Mouse (Mus musculus): ENCODE measurements at regions not wholly inside any gene's neighbourhood (a gene's known extent, or its start where the extent isn't known, plus 50 kb on each side); places are given as distances from the start of the nearest gene placed in this dataset.

GRCm38 (mm10) chr2:19714025-19714424, 56.5 kb downstream of the Otud1 start:
- peak; percentile 80 for ATAC-seq (ENCODE audit: insufficient read depth)
- Histone ChIP-seq H3K4me2 (no peak overlapping the region), H3K9me3 (replicated peaks) (no peaks in the 10 kb centered on the region), H3K4me1 (replicated peaks) (peaks cover 15% of the 10 kb centered on the region), H3K27ac (replicated peaks) (no peak overlapping the region), H3K36me3 (replicated peaks) (no peaks in the 10 kb centered on the region), H3K9ac (no peak overlapping the region), H3K4me3 (replicated peaks) (no peak overlapping the region), H3K27me3 (no peaks in the 10 kb centered on the region)
- 20% methylated on average over 3 of the region's 3 CpGs for whole genome bisulfite sequencing (ENCODE audit: insufficient replicate concordance)

GRCm38 (mm10) chr2:19715564-19716238, 58.1 kb downstream of the Otud1 start:
- no peak overlapping the region for H3K9ac ChIP-seq
- 13% methylated on average over 11 of the region's 11 CpGs for WGBS (ENCODE audit: insufficient replicate concordance)
- no peak overlapping the region for H3K27ac ChIP-seq (replicated peaks)
- ATAC-seq (ENCODE audit: insufficient read depth): 0 out of 2 replicates have a peak, but pooled peaks have one; percentile 31
- peak overlapping the region; percentile 46 for H3K4me2 ChIP-seq
- peaks cover 15% of the 10 kb centered on the region for H3K4me1 ChIP-seq (replicated peaks)
- no peak overlapping the region for H3K4me3 ChIP-seq (replicated peaks)
- H3K9me3 ChIP-seq (replicated peaks): no peaks in the 10 kb centered on the region
- no peaks in the 10 kb centered on the region for H3K27me3 ChIP-seq
- no peaks in the 10 kb centered on the region for H3K36me3 ChIP-seq (replicated peaks)

- ATAC-seq (ENCODE audit: insufficient read depth): no peak
These were observed 58.8 kb downstream of the Otud1 start for GRCm38 (mm10) chr2:19716388-19716787.

GRCm38 (mm10) chr2:19726085-19726484, 68.5 kb downstream of the Otud1 start:
- H3K4me3 ChIP-seq (replicated peaks): no peak overlapping the region
- H3K4me1 ChIP-seq (replicated peaks): peaks cover 6% of the 10 kb centered on the region
- no peaks in the 10 kb centered on the region for H3K27me3 ChIP-seq
- 38% methylated on average over 6 of the region's 6 CpGs for WGBS (ENCODE audit: insufficient replicate concordance)
- no peaks in the 10 kb centered on the region for H3K9me3 ChIP-seq (replicated peaks)
- H3K4me2 ChIP-seq: no peak overlapping the region
- H3K9ac ChIP-seq: no peak overlapping the region
- peak; percentile 65 for ATAC-seq (ENCODE audit: insufficient read depth)
- no peak overlapping the region for H3K27ac ChIP-seq (replicated peaks)
- no peaks in the 10 kb centered on the region for H3K36me3 ChIP-seq (replicated peaks)

More at GRCm38 (mm10) chr2:19716388-19716787, 58.8 kb downstream of the Otud1 start:
- Histone ChIP-seq H3K4me1 (replicated peaks) (peaks cover 15% of the 10 kb centered on the region), H3K4me3 (replicated peaks) (no peak overlapping the region), H3K9me3 (replicated peaks) (no peaks in the 10 kb centered on the region), H3K9ac (no peak overlapping the region), H3K27ac (replicated peaks) (no peak overlapping the region), H3K4me2 (no peak overlapping the region), H3K27me3 (no peaks in the 10 kb centered on the region), H3K36me3 (replicated peaks) (no peaks in the 10 kb centered on the region)
- 74% methylated on average over 5 of the region's 5 CpGs for WGBS (ENCODE audit: insufficient replicate concordance)

GRCm38 (mm10) chr2:19726904-19727303, 69.4 kb downstream of the Otud1 start:
- Histone ChIP-seq H3K9me3 (replicated peaks) (no peaks in the 10 kb centered on the region), H3K4me3 (replicated peaks) (no peak overlapping the region), H3K4me2 (no peak overlapping the region), H3K27me3 (no peaks in the 10 kb centered on the region), H3K27ac (replicated peaks) (no peak overlapping the region), H3K4me1 (replicated peaks) (peaks cover 6% of the 10 kb centered on the region), H3K9ac (no peak overlapping the region), H3K36me3 (replicated peaks) (no peaks in the 10 kb centered on the region)
- WGBS (ENCODE audit: insufficient replicate concordance): 16% methylated on average over 9 of the region's 9 CpGs
- ATAC-seq (ENCODE audit: insufficient read depth): no peak

GRCm38 (mm10) chr2:19732922-19733859, 75.6 kb downstream of the Otud1 start:
- 42% methylated on average over 12 of the region's 12 CpGs for WGBS (ENCODE audit: insufficient replicate concordance)
- H3K36me3 ChIP-seq (replicated peaks): no peaks in the 10 kb centered on the region
- no peaks in the 10 kb centered on the region for H3K27me3 ChIP-seq
- H3K9ac ChIP-seq: no peak overlapping the region
- H3K4me2 ChIP-seq: no peak overlapping the region
- no peak overlapping the region for H3K27ac ChIP-seq (replicated peaks)
- no peaks in the 10 kb centered on the region for H3K4me1 ChIP-seq (replicated peaks)
- ATAC-seq (ENCODE audit: insufficient read depth): no peak
- no peaks in the 10 kb centered on the region for H3K9me3 ChIP-seq (replicated peaks)
- no peak overlapping the region for H3K4me3 ChIP-seq (replicated peaks)

- no peaks in the 10 kb centered on the region for H3K4me1 ChIP-seq (replicated peaks)
- H3K36me3 ChIP-seq (replicated peaks): no peaks in the 10 kb centered on the region
- ATAC-seq (ENCODE audit: insufficient read depth): no peak
- H3K27me3 ChIP-seq: no peaks in the 10 kb centered on the region
- H3K4me2 ChIP-seq: no peak overlapping the region
- H3K27ac ChIP-seq (replicated peaks): no peak overlapping the region
- no peaks in the 10 kb centered on the region for H3K9me3 ChIP-seq (replicated peaks)
- no peak overlapping the region for H3K4me3 ChIP-seq (replicated peaks)
- WGBS (ENCODE audit: insufficient replicate concordance): 46% methylated on average over 12 of the region's 12 CpGs
- H3K9ac ChIP-seq: no peak overlapping the region
These were observed 76.8 kb downstream of the Otud1 start for GRCm38 (mm10) chr2:19734164-19734870.

- Histone ChIP-seq H3K9ac (no peak overlapping the region), H3K4me2 (no peak overlapping the region), H3K9me3 (replicated peaks) (no peaks in the 10 kb centered on the region), H3K4me1 (replicated peaks) (no peaks in the 10 kb centered on the region), H3K36me3 (replicated peaks) (no peaks in the 10 kb centered on the region), H3K4me3 (replicated peaks) (no peak overlapping the region), H3K27ac (replicated peaks) (no peak overlapping the region), H3K27me3 (no peaks in the 10 kb centered on the region)
- no peak for ATAC-seq (ENCODE audit: insufficient read depth)
These were observed 84.0 kb downstream of the Otud1 start for GRCm38 (mm10) chr2:19741508-19741907.

- Histone ChIP-seq H3K9ac (no peak overlapping the region), H3K9me3 (replicated peaks) (no peaks in the 10 kb centered on the region), H3K4me1 (replicated peaks) (no peaks in the 10 kb centered on the region), H3K4me2 (no peak overlapping the region), H3K27me3 (no peaks in the 10 kb centered on the region), H3K27ac (replicated peaks) (no peak overlapping the region), H3K36me3 (replicated peaks) (no peaks in the 10 kb centered on the region), H3K4me3 (replicated peaks) (no peak overlapping the region)
- WGBS (ENCODE audit: insufficient replicate concordance): 70% methylated on average over 4 of the region's 4 CpGs
- no peak for ATAC-seq (ENCODE audit: insufficient read depth)
These were observed 85.9 kb downstream of the Otud1 start for GRCm38 (mm10) chr2:19743467-19743866.

- peak; percentile 77 for ATAC-seq (ENCODE audit: insufficient read depth)
- Histone ChIP-seq H3K27ac (replicated peaks) (no peak overlapping the region), H3K4me3 (replicated peaks) (no peak overlapping the region), H3K27me3 (no peaks in the 10 kb centered on the region), H3K36me3 (replicated peaks) (no peaks in the 10 kb centered on the region), H3K9me3 (replicated peaks) (no peaks in the 10 kb centered on the region), H3K4me2 (no peak overlapping the region), H3K9ac (no peak overlapping the region), H3K4me1 (replicated peaks) (no peaks in the 10 kb centered on the region)
- WGBS (ENCODE audit: insufficient replicate concordance): 59% methylated on average over 2 of the region's 2 CpGs
These were observed 87.6 kb downstream of the Otud1 start for GRCm38 (mm10) chr2:19744986-19745660.
